Mouse (Mus musculus) megakaryocyte progenitor cell, adult 5-6 weeks (primary cell): ENCODE results near the gene Snrnp25. TPM values are rescaled to one million over a fixed set of nuclear protein-coding genes. Genes with fewer than 3 reads are reported as not detected.
A peak's percentile ranks its signal among the peaks of the same experiment; 100 is the strongest.

Experiments used
- ATAC-seq: replicated peaks from 2 replicates; pipeline ENCODE4 v1.8.0; 2016; ENCODE audit warnings: mild to moderate bottlenecking, moderate TSS enrichment, inconsistent platforms; ENCODE audit not compliant: poor library complexity
- total RNA-seq, 2 experiments: library from RNA; stranded (forward) in 1 of 2; stranded (reverse) in 1 of 2; fragments of 157-497, 149-512 nt in 1 of 2; fragments of 200-1000 nt in 1 of 2; gene quantifications; 2 replicates each; pipeline versions ENCODE4 v1.2.3 to v1.2.4; 2015 to 2017

The Snrnp25 gene
- total RNA-seq, 2 experiments from 2014 or later: 56.5 to 70.3 TPM

DNA sequence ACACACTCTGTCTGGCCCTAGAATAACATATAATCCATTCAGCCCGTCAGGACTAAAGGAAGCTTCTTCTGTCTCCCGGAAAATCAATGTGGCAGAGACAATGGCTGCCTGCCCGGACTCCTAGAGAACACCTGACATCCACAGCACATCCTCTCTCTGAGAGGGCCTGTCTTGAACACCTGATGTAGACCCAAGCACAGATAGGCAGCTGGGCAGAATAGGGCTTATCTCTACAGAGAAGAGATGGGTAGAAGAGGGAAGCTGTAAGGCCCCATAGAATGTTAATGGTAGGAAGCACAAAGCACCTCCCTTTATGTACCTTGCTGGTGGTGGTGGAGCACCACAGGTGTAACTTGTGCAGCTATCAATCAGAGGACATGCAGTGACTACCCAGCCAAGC is 37.0 kb downstream of the Snrnp25 start:
- ATAC-seq: no peak

DNA sequence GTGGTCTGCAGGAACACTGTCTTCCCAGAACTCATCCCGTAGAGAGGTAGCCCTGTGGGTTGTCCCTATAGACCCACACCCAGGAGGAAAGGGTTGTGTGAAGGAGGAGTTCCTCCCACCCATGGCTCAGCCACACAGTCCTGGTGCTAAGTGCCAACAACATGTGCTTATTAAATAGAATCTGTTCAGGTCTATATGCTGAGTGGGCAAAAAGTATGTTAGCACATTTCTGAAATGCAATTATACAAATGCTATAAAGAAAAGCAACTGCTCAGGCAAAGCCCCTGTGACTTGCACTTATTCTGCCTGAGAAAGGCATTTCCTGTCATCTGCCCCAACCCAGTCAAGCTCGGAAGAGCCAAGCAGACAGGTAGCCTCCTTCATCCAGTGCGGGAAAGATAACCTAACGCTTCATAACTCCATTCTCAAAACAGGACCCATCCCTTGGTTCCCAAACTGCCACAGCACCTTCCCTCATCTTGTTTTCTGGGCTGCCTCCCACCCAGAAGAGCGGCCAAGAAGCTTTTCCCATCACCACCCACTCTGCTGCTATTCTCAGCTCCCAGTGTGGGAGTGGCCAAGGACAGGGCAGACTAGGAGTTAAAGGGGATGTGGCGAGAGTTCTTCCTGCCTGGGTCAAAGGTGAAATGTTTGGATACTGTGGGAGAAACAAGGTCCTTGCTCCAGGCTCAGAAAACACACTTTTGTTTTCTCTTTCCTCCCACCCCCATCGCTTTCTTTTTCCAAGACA is 38.2 kb downstream of the Snrnp25 start:
- ATAC-seq: no peak

DNA sequence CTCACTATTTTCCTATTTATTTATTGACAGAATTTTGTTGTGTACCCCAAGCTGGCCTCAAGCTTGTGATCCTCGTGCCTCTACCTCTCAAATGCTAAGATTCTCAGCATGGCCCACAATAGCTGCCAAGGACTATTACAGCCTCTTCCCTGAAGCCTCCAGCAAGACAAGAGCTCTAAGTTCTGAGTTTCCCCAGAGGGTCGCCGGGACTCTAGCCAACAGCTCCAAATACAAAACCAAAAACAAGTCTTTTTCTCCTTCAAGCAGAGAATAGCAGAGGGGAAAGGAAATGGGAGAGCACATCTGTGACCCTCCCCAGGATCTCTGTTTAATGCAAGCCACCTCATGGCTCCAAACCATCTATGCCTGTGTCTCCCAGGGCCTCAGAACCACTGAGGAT is 38.8 kb downstream of the Snrnp25 start:
- no peak for ATAC-seq

DNA sequence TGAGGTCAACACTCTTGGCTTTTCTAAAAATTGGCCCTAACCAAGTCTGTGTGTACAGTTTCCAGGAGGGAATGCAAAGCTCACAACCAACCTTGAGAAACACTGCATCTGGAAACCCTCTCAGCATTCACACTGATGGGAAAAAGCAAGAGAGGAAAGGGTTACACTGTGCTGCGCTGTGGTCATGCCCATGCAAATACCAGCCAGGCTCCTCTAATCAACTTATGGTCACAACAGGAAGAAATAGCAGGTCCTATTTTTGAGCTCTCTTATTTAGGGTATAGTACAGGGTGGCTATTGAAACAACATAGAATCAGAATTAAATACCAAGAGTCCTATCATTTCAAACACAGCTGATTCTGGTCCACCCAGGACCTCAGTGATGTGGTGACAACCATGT is 39.4 kb downstream of the Snrnp25 start:
- ATAC-seq: no peak

DNA sequence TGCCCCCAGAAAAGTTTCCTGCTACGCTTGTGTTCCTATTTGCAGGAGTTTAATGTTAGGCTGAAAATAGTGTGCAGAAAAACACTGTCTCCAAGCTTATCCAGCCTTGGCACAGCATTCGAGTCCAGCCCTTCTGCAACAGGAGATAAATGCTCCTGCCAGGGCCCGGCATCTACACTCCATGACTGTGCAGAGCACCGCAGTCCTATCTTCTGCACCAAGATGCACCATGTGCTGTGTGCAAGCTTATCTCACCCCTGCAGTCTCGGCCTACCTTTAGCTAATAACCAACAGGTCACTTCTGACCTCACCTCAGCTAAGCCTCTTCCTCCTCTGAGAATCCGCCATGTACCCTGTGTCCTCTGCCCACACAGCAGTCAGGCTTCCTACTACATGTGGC is 40.4 kb downstream of the Snrnp25 start:
- ATAC-seq: peak; percentile 93

DNA sequence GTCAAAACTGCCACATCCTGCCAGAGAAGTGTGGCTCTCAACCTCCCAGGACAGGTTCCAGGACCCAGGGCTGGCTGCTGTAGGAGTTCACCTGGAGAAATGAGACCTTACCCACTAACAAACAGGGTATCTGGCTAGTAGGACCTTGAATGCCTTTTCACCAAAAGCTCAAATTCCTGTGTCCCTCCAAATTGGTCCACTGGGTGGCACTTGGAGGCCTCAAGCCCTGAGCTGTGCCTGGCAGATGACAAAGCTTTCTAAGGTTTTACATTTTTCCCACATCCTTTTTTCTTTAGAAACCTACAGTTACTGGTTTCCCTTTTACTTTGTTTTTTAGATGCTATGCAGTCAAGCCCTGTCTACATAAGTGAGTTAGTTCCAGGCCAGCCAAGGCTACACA is 41.9 kb downstream of the Snrnp25 start:
- ATAC-seq: peak; percentile 45

DNA sequence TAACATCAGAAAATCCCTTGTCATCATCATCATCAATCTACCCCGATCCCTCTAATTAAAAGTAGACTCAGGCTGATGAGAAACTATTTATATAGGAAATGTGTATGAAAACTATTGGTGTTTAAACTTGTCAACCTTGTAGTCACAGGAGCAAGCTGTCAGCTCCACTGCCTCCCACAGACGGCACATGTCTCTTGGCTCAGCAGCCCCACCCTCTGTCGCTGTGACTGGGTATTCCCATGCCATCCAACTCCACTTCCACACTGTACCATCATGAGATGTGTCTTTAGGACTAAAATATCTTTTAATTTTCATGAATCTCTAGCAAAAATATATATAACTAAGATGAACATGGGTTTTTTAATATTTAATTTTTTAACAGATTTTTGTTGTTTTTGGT is 43.1 kb downstream of the Snrnp25 start:
- ATAC-seq: no peak

DNA sequence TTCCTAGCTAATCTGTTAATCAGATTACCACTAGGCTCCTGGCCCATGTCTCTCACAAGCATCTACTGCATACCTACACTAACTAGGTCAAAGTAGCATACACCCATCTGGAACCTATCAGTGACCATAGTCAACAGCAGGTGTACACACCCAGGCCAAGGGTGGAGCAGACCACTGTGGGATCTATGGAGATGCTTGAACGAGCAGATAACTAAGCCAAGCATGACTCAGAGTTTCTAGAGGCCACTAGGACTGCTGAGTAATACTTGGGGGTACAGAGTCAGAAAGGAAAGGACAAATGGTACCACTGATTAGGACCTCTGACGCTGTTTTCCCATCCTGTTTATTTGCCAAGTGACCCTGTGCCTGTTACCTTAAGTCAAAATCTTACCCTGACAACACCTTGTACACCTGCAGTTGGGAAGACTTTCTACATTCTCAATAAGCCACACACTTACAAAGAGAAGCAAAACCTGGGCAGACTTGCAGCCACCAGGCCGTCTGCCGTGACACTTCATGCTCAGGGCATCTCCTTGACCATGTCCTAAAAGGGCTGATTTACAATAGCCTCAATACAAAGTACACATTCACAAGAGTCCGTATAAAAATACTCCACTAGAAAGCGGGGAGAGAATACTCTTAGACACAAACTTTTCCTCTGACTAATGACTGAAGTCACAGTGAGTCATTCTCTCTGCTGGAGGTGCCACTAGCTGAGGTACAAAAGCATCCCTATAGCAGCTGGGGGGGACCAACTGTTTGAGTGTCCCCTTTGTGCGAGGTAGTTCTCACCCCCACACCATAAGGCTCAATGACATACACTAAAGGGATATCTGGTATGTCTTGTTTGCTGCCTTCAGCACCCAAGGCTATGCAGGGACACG is 45.9 kb downstream of the Snrnp25 start:
- ATAC-seq: peak; percentile 82

DNA sequence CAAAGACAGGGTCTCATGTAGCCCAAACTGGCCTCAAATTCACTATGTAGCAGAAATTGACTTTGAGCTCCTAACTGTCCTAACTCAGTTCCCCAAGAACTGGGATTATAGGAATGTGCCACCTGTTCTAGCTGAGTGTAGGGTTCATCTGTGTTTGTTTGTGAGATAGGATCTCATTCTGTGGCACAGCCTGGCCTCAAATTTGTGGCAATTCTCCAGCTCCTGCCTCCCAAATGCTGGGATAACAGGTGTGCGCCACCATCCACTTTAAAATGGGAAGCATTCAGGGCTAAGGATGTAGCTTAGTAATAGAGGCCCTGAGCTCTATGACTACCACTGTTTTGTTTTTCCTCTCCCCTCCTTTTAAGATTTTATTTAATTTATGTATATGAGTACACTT is 47.9 kb downstream of the Snrnp25 start:
- ATAC-seq: no peak

DNA sequence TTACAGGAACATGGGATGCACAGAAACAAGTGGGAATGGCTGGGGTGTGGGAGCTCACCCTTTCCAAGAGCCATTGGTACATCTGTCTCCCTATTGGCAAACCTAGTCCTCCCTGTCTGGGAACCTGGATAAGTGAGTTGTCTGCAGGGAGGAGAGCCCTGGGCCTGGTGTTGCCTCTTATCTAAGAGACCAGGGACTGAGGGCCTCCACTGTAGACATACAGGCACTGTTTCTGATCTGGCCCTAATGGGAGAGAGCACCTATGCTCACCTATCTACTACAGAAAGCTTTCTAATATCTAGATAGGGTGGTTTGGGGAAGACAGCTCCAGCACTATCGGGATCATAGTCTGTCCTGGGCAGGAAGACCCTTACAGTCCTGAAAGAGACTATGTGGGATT is 50.9 kb downstream of the Snrnp25 start:
- ATAC-seq: peak; percentile 90

DNA sequence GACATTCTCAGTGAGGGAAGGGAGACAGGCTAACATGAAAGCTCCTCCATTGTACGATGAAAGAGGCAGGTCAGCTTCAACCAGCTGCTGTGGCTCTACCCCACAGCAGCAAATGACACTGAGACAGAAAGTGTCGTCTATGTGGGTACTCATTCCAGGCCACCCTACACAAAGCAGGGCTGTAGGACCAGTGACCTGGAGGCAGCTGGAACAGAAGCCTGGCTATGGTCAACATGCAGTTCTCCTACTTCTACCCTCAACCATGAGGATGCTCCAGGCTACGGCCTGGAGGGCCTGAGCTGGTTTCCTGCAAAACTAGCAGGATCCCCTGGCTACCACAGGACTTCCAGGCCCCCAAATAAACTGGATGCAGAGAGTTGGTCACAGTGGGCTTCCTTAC is 51.4 kb downstream of the Snrnp25 start:
- no peak for ATAC-seq

Other genes with a start within 250 kb of the Snrnp25 start
- not detected in 2 replicates for gene 4930524B15Rik, start 239.8 kb upstream of the Snrnp25 start, total RNA-seq (2015)
- gene 4930524B15Rik, start 239.8 kb upstream of the Snrnp25 start, total RNA-seq (2017): not detected in 2 replicates
- 0.10 TPM in 1 of 2 replicates, not detected in the other for gene Nsg2, start 205.0 kb upstream of the Snrnp25 start, total RNA-seq (2015)
- 0.08 and 0.27 TPM in 2 replicates for gene Nsg2, start 205.0 kb upstream of the Snrnp25 start, total RNA-seq (2017)
- 0.07 TPM in 1 of 2 replicates, not detected in the other for gene Il9r, start 5.1 kb upstream of the Snrnp25 start, total RNA-seq (2015)
- 0.30 TPM in 1 of 2 replicates, not detected in the other for gene Il9r, start 5.1 kb upstream of the Snrnp25 start, total RNA-seq (2017)
- gene Rhbdf1, start 16.9 kb downstream of the Snrnp25 start, total RNA-seq (2015): 0.22 TPM in 1 of 2 replicates, not detected in the other
- gene Rhbdf1, start 16.9 kb downstream of the Snrnp25 start, total RNA-seq (2017): 0.25 and 2.9 TPM in 2 replicates
- 5.4 and 7.1 TPM in 2 replicates for gene Mpg, start 21.1 kb downstream of the Snrnp25 start, total RNA-seq (2015)
- gene Mpg, start 21.1 kb downstream of the Snrnp25 start, total RNA-seq (2017): 5.3 and 7.8 TPM in 2 replicates
- 15.1 and 16.2 TPM in 2 replicates for gene Nprl3, start 62.3 kb downstream of the Snrnp25 start, total RNA-seq (2015)
- 14.4 and 17.2 TPM in 2 replicates for gene Nprl3, start 62.3 kb downstream of the Snrnp25 start, total RNA-seq (2017)
- not detected in 2 replicates for gene Hba-x, start 71.0 kb downstream of the Snrnp25 start, total RNA-seq (2015)
- gene Hba-x, start 71.0 kb downstream of the Snrnp25 start, total RNA-seq (2017): not detected in 2 replicates
- 14.0 and 28.9 TPM in 2 replicates for gene Hba-a1, start 78.1 kb downstream of the Snrnp25 start, total RNA-seq (2015)
- gene Hba-a1, start 78.1 kb downstream of the Snrnp25 start, total RNA-seq (2017): 9.4 and 10.0 TPM in 2 replicates
- not detected in 2 replicates for gene Hbq1b, start 81.5 kb downstream of the Snrnp25 start, total RNA-seq (2015)
- gene Hbq1b, start 81.5 kb downstream of the Snrnp25 start, total RNA-seq (2017): not detected in 2 replicates
- 26.3 and 54.4 TPM in 2 replicates for gene Hba-a2, start 91.1 kb downstream of the Snrnp25 start, total RNA-seq (2015)
- gene Hba-a2, start 91.1 kb downstream of the Snrnp25 start, total RNA-seq (2017): 25.3 and 31.4 TPM in 2 replicates
- gene Hbq1a, start 94.7 kb downstream of the Snrnp25 start, total RNA-seq (2015): not detected in 2 replicates
- gene Hbq1a, start 94.7 kb downstream of the Snrnp25 start, total RNA-seq (2017): not detected in 2 replicates
- gene Sh3pxd2b, start 142.4 kb downstream of the Snrnp25 start, total RNA-seq (2015): 6.1 and 7.2 TPM in 2 replicates
- gene Sh3pxd2b, start 142.4 kb downstream of the Snrnp25 start, total RNA-seq (2017): 1.7 and 2.4 TPM in 2 replicates
- 6.5 and 9.7 TPM in 2 replicates for gene Ubtd2, start 250.0 kb downstream of the Snrnp25 start, total RNA-seq (2015)
- gene Ubtd2, start 250.0 kb downstream of the Snrnp25 start, total RNA-seq (2017): 2.6 and 4.0 TPM in 2 replicates